ENCODE assay signal across 13 mouse cellular contexts in the genomic region with DNA sequence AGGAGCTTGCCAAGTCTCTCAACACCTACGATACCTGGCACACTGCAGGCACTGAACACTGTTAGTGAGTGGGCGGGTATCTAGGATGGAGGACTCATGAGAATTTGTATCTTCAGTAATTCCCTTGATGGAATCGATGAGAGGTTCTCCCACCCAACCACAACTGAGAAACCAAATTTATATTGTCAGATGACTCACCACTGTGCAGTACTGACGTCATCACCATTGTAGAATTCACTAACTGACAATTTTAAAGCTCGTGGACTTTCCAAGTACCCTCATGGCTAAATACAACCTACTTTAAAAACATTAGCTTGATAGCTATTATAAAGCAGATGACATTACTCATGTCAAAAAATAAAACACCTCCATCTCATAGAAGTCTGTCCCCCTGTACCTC.
"Had no signal": no experiment of that assay in that cellular context is flagged by ENCODE, and none has a peak within 500 bp of the region (broad histone marks: within the 10 kb centered on the region; RNA-seq: fewer than 3 reads in every experiment).

No protein-coding gene starts in this region.

- H3K9ac ChIP-seq: limb, embryonic 12.5 days; liver, embryonic 13.5 days; midbrain, embryonic 12.5 days; neural tube, embryonic 15.5 days; stomach, embryonic 15.5 days had no signal

- H3K9me3 ChIP-seq: limb, embryonic 12.5 days; liver, embryonic 13.5 days; midbrain, embryonic 12.5 days; neural tube, embryonic 15.5 days; stomach, embryonic 15.5 days had no signal

- H3K36me3 ChIP-seq: limb, embryonic 12.5 days; liver, embryonic 13.5 days; midbrain, embryonic 12.5 days; neural tube, embryonic 15.5 days; stomach, embryonic 15.5 days had no signal

- H3K27ac ChIP-seq: limb, embryonic 12.5 days; liver, embryonic 13.5 days; midbrain, embryonic 12.5 days; neural tube, embryonic 15.5 days; stomach, embryonic 15.5 days had no signal

- DNase-seq: kidney, adult 2 months; kidney, postnatal 25 days; liver; liver, embryonic 13.5 days; lung, adult 18-20 months; retina, postnatal 1 day; thymus, adult 2 months; thymus, postnatal 36 days had no signal

- H3K4me1 ChIP-seq: limb, embryonic 12.5 days; liver, embryonic 13.5 days; midbrain, embryonic 12.5 days; neural tube, embryonic 15.5 days; stomach, embryonic 15.5 days had no signal

- H3K4me3 ChIP-seq: limb, embryonic 12.5 days; liver, embryonic 13.5 days; midbrain, embryonic 12.5 days; neural tube, embryonic 15.5 days; stomach, embryonic 15.5 days had no signal

- ATAC-seq: midbrain, embryonic 16.5 days had no signal

- H3K27me3 ChIP-seq: limb, embryonic 12.5 days; liver, embryonic 13.5 days; midbrain, embryonic 12.5 days; neural tube, embryonic 15.5 days; stomach, embryonic 15.5 days had no signal

- H3K4me2 ChIP-seq: limb, embryonic 12.5 days; liver, embryonic 13.5 days; midbrain, embryonic 12.5 days; neural tube, embryonic 15.5 days; stomach, embryonic 15.5 days had no signal
